Mouse (Mus musculus) neural tube, embryonic 15.5 days (tissue): ENCODE data around the gene Ptn. TPM values are rescaled to one million over a fixed set of nuclear protein-coding genes. Genes with fewer than 3 reads are reported as not detected.
A peak's percentile ranks its signal among the peaks of the same experiment; 100 is the strongest.

Experiments used
- ATAC-seq: fragments of 200-750 bp; cut with Nextera tagmentation; 2 replicates; pipeline ENCODE4 v1.8.0; 2017; ENCODE audit warnings: mild to moderate bottlenecking, moderate TSS enrichment, moderate library complexity; ENCODE audit not compliant: low FRiP score
- H3K27ac ChIP-seq: fragments of 300-500 bp; sonication (generic); replicated peaks from 2 replicates; pipeline ENCODE4 v1.5.1; 2015; ENCODE audit warnings: mild to moderate bottlenecking, inconsistent platforms
- H3K27me3 ChIP-seq: fragments of 300-500 bp; sonication (generic); replicated peaks from 2 replicates; pipeline ENCODE4 v1.6.1; 2015; ENCODE audit warnings: inconsistent platforms
- H3K36me3 ChIP-seq: fragments of 300-500 bp; sonication (generic); 2 replicates; pipeline ENCODE4 v1.6.1; 2015; ENCODE audit warnings: inconsistent platforms
- H3K4me1 ChIP-seq: fragments of 300-500 bp; sonication (generic); 2 replicates; pipeline ENCODE4 v1.6.1; 2015; ENCODE audit warnings: inconsistent platforms
- H3K4me2 ChIP-seq: fragments of 300-500 bp; sonication (generic); 2 replicates; pipeline ENCODE4 v1.6.1; 2015; ENCODE audit warnings: inconsistent platforms, mild to moderate bottlenecking, moderate library complexity
- H3K4me3 ChIP-seq: fragments of 300-500 bp; sonication (generic); replicated peaks from 2 replicates; pipeline ENCODE4 v1.5.1; 2015; ENCODE audit warnings: mild to moderate bottlenecking, inconsistent platforms
- H3K9ac ChIP-seq: fragments of 300-500 bp; sonication (generic); replicated peaks from 2 replicates; pipeline ENCODE4 v1.6.1; 2015; ENCODE audit warnings: mild to moderate bottlenecking, inconsistent platforms
- H3K9me3 ChIP-seq: fragments of 300-500 bp; sonication (generic); replicated peaks from 2 replicates; pipeline ENCODE4 v1.6.1; 2016; ENCODE audit warnings: inconsistent platforms
- WGBS: fragments of 180-500 bp; shearing (Covaris S2); methylation state at CpG from one replicate; pipeline ENCODE4 v1.1.7; 2015; ENCODE audit warnings: mixed read lengths; 5-methylcytosine and 5-hydroxymethylcytosine counted together
- polyA plus RNA-seq: library from polyadenylated mRNA; unstranded; fragments of >200 nt; fragmentation: Nextera tagmentation; extraction: Ambion mirVana; gene quantifications from 2 replicates; pipeline ENCODE4 v1.2.1, GENCODE M21; 2015

Ptn gene
- 623 and 715 TPM in 2 replicates for polyA plus RNA-seq

GRCm38 (mm10) chr6:36809747-36810285 is at the start of gene Ptn:
Gene Ptn (minus strand): TSS chr6:36810220.
- peak within 1 kb of the TSS; percentile 66 for H3K4me2 ChIP-seq
- peaks cover 37% of the 10 kb centered on the region for H3K4me1 ChIP-seq
- H3K27me3 ChIP-seq: no peaks in the 10 kb centered on the region
- under 1% methylated on average over 15 of the region's 15 CpGs for WGBS
- peak within 1 kb of the TSS; percentile 89 for H3K27ac ChIP-seq
- H3K4me3 ChIP-seq: peak within 1 kb of the TSS; percentile 72
- H3K9me3 ChIP-seq: no peaks in the 10 kb centered on the region
- peak within 1 kb of the TSS; percentile 76 for H3K9ac ChIP-seq
- ATAC-seq: peak; percentile 85
- no peaks in the 10 kb centered on the region for H3K36me3 ChIP-seq

DNA sequence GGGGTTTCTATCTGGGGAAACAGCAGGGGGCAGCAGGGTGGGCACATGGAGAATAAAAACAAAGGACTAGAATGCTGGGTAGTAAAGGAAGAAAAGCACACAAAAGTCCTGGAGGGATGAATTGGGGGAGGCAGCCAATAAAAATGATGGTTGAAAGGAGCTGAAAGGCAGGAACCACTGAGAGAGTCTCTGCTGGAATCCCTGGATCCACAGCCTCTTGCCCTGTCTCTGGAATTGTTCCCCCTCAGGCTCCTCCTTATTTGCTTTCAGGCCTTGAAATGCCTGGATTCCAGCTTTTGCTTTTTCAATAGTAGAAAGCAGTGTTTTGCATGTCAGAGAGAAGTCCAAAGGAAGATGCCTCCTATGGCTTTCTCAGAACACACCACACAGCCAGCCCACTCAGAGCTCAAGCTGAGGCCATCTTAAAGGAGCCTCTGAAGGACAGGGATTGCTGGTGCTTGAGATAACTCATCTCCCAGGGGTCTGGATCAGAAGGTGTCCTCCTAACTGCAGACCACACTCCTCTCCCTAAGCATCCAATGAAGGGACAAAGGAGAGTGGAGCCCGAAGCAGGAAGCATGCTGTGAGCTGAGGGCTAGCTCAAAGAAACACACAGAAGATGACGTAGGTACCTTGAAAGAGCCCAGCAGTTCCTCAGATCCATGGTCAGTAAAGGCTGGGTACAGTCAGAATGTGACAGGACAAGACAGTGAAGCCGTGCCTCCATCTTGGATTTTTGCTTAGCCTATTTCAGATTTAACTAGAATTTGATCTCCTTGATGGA is 48.4 kb upstream of the Ptn start:
- WGBS: 23% methylated on average over 3 of the region's 3 CpGs
- no peak overlapping the region for H3K9ac ChIP-seq
- H3K4me2 ChIP-seq: no peak overlapping the region
- no peaks in the 10 kb centered on the region for H3K36me3 ChIP-seq
- H3K27ac ChIP-seq: peak overlapping the region; percentile 70
- H3K4me1 ChIP-seq: peaks cover 7% of the 10 kb centered on the region; the same call in 1 of the 2 replicates
- no peak overlapping the region for H3K4me3 ChIP-seq
- H3K27me3 ChIP-seq: no peaks in the 10 kb centered on the region
- peak; percentile 28; the same call in 1 of the 2 replicates for ATAC-seq
- H3K9me3 ChIP-seq: no peaks in the 10 kb centered on the region

GRCm38 (mm10) chr6:36857627-36858257 is 47.7 kb upstream of the Ptn start:
- WGBS: 22% methylated on average over 6 of the region's 6 CpGs
- no peak for ATAC-seq

GRCm38 (mm10) chr6:36850422-36851129 is 40.6 kb upstream of the Ptn start:
- 0 out of 2 replicates have a peak, but pooled peaks cover 6% of the 10 kb centered on the region for H3K4me1 ChIP-seq
- WGBS: 43% methylated on average over 7 of the region's 7 CpGs
- H3K36me3 ChIP-seq: peaks cover 8% of the 10 kb centered on the region; the same call in 1 of the 2 replicates
- peak; percentile 90 for ATAC-seq
- H3K27ac ChIP-seq: peak overlapping the region; percentile 71
- no peaks in the 10 kb centered on the region for H3K27me3 ChIP-seq
- H3K4me2 ChIP-seq: no peak overlapping the region
- H3K4me3 ChIP-seq: no peak overlapping the region
- no peaks in the 10 kb centered on the region for H3K9me3 ChIP-seq
- H3K9ac ChIP-seq: no peak overlapping the region

More at GRCm38 (mm10) chr6:36857627-36858257, 47.7 kb upstream of the Ptn start:
- Histone ChIP-seq H3K36me3 (no peaks in the 10 kb centered on the region), H3K4me3 (no peak overlapping the region), H3K9ac (no peak overlapping the region), H3K4me1 (peaks cover 7% of the 10 kb centered on the region; the same call in 1 of the 2 replicates), H3K4me2 (no peak overlapping the region), H3K27ac (peak overlapping the region; percentile 70), H3K27me3 (no peaks in the 10 kb centered on the region), H3K9me3 (no peaks in the 10 kb centered on the region)

DNA sequence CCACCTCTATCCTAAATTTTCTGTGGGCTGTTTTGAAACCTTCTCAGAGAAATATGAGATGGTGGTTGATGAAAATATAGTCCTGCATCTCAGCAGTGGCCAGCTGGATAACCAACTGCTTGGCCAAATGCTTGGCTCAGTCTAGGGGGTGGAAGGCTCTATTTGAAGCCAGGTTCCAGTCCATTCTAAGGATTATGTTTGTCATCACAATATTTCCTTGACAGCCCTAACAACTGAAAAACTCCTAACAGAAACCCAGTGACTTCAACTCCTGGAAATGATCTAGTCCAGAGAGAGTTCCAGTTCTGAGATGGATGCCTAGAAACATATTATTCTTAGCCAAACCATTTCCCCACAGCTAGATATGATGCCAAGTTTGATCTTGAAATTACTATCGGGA is 35.3 kb upstream of the Ptn start:
- no peak for ATAC-seq
- H3K9ac ChIP-seq: no peak overlapping the region
- no peak overlapping the region for H3K4me2 ChIP-seq
- peaks cover 8% of the 10 kb centered on the region; the same call in 1 of the 2 replicates for H3K36me3 ChIP-seq
- no peak overlapping the region for H3K4me3 ChIP-seq
- 90% methylated on average over 1 of the region's 1 CpGs for WGBS
- no peaks in the 10 kb centered on the region for H3K27me3 ChIP-seq
- no peak overlapping the region for H3K27ac ChIP-seq
- H3K9me3 ChIP-seq: no peaks in the 10 kb centered on the region
- H3K4me1 ChIP-seq: peaks cover 3% of the 10 kb centered on the region; the same call in 1 of the 2 replicates

GRCm38 (mm10) chr6:36844258-36844657 is 34.2 kb upstream of the Ptn start:
- WGBS: 73% methylated on average over 6 of the region's 6 CpGs
- ATAC-seq: no peak
- Histone ChIP-seq H3K36me3 (peaks cover 8% of the 10 kb centered on the region; the same call in 1 of the 2 replicates), H3K27me3 (no peaks in the 10 kb centered on the region), H3K4me3 (no peak overlapping the region), H3K27ac (no peak overlapping the region), H3K4me2 (no peak overlapping the region), H3K9me3 (no peaks in the 10 kb centered on the region), H3K9ac (no peak overlapping the region), H3K4me1 (no peaks in the 10 kb centered on the region; the same call in 1 of the 2 replicates)

DNA sequence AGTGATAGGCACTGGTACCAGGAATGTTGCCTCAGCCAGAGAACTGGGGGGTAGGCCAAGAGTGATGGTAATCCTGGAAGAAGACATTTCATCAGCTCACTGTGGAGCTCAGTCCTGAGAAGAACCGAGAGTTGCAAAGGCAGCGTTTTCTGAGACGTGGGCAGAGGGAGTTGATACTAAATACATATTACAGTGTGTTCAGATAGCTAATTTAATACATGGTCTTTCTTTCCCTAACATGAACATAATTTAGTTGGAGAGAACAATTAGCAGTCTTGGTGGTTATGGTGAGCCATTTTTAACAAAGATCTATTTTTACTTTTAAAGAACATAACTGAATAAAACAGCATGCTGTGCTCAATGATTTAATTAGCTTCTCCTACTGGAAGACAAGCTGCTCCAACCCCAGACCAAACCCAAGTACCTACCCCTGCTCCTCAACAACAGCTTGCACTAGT is 33.0 kb upstream of the Ptn start:
- no peak overlapping the region for H3K9ac ChIP-seq
- 72% methylated on average over 3 of the region's 3 CpGs for WGBS
- H3K9me3 ChIP-seq: no peaks in the 10 kb centered on the region
- H3K4me1 ChIP-seq: no peaks in the 10 kb centered on the region; the same call in 1 of the 2 replicates
- no peak overlapping the region for H3K4me3 ChIP-seq
- no peak for ATAC-seq
- H3K27me3 ChIP-seq: no peaks in the 10 kb centered on the region
- no peak overlapping the region for H3K4me2 ChIP-seq
- H3K36me3 ChIP-seq: peaks cover 8% of the 10 kb centered on the region; the same call in 1 of the 2 replicates
- no peak overlapping the region for H3K27ac ChIP-seq

GRCm38 (mm10) chr6:36842101-36842922 is 32.3 kb upstream of the Ptn start:
- no peak overlapping the region for H3K27ac ChIP-seq
- ATAC-seq: no peak
- no peak overlapping the region for H3K4me3 ChIP-seq
- H3K4me1 ChIP-seq: no peaks in the 10 kb centered on the region; the same call in 1 of the 2 replicates
- no peaks in the 10 kb centered on the region for H3K27me3 ChIP-seq
- H3K4me2 ChIP-seq: no peak overlapping the region
- WGBS: 78% methylated on average over 5 of the region's 5 CpGs
- H3K9me3 ChIP-seq: no peaks in the 10 kb centered on the region
- peaks cover 8% of the 10 kb centered on the region; the same call in 1 of the 2 replicates for H3K36me3 ChIP-seq
- no peak overlapping the region for H3K9ac ChIP-seq

GRCm38 (mm10) chr6:36841701-36842100 is 31.7 kb upstream of the Ptn start:
- H3K4me3 ChIP-seq: no peak overlapping the region
- H3K27ac ChIP-seq: no peak overlapping the region
- no peaks in the 10 kb centered on the region; the same call in 1 of the 2 replicates for H3K4me1 ChIP-seq
- H3K36me3 ChIP-seq: peaks cover 2% of the 10 kb centered on the region; the same call in 1 of the 2 replicates
- no peak for ATAC-seq
- H3K9me3 ChIP-seq: no peaks in the 10 kb centered on the region
- H3K27me3 ChIP-seq: no peaks in the 10 kb centered on the region
- no peak overlapping the region for H3K9ac ChIP-seq
- no peak overlapping the region for H3K4me2 ChIP-seq
- WGBS: 80% methylated on average over 3 of the region's 3 CpGs

GRCm38 (mm10) chr6:36841174-36841573 is 31.2 kb upstream of the Ptn start:
- H3K9ac ChIP-seq: no peak overlapping the region

More at GRCm38 (mm10) chr6:36841174-36841573, 31.2 kb upstream of the Ptn start:
- Histone ChIP-seq H3K4me2 (no peak overlapping the region), H3K9me3 (no peaks in the 10 kb centered on the region), H3K36me3 (no peaks in the 10 kb centered on the region), H3K27me3 (no peaks in the 10 kb centered on the region), H3K4me3 (no peak overlapping the region), H3K4me1 (no peaks in the 10 kb centered on the region; the same call in 1 of the 2 replicates), H3K27ac (no peak overlapping the region)
- ATAC-seq: no peak
